Mouse (Mus musculus): Measurements from ENCODE around the gene Smim14. TPM values are rescaled to one million over a fixed set of nuclear protein-coding genes. Genes with fewer than 3 reads are reported as not detected.

Gene Smim14
- polyA plus RNA-seq, 1 experiment from 2014 or later = 250 TPM

- 55% methylated on average over 17 of the region's 20 CpGs for WGBS
- TF ChIP-seq CTCF (IDR thresholded peaks at IDR 0.05; ENCODE audit: low read depth) = no peak
- H3K9me3 ChIP-seq (ENCODE audit: control insufficient read depth) = no peaks in the 10 kb centered on the region
- H3K27me3 ChIP-seq (replicated peaks; ENCODE audit: control insufficient read depth, insufficient read depth, low read length) = no peaks in the 10 kb centered on the region
- no peak overlapping the region for H3K4me2 ChIP-seq (replicated peaks; ENCODE audit: low read depth)
- no peaks in the 10 kb centered on the region for H3K4me1 ChIP-seq (replicated peaks; ENCODE audit: control insufficient read depth, insufficient read depth, low read length)
- H3K27ac ChIP-seq (ENCODE audit: low read depth, low read length) = no peak overlapping the region
- no peaks in the 10 kb centered on the region for H3K36me3 ChIP-seq (ENCODE audit: control insufficient read depth, insufficient read depth)
- ATAC-seq = no peak
- H3K4me3 ChIP-seq (ENCODE audit: low read depth, low read length) = no peak overlapping the region
- H3K9ac ChIP-seq (ENCODE audit: low read depth, low read length) = no peak overlapping the region
Measured at GRCm38 (mm10) chr5:65561125-65561893, 24.3 kb upstream of the Smim14 start.

GRCm38 (mm10) chr5:65557109-65557508, 20.1 kb upstream of the Smim14 start:
- H3K4me3 ChIP-seq (ENCODE audit: low read depth, low read length) = no peak overlapping the region
- TF ChIP-seq CTCF (IDR thresholded peaks at IDR 0.05; ENCODE audit: low read depth) = no peak
- ATAC-seq = no peak

GRCm38 (mm10) chr5:65549677-65550076, 12.7 kb upstream of the Smim14 start:
- Histone ChIP-seq H3K27me3 (replicated peaks; ENCODE audit: control insufficient read depth, insufficient read depth, low read length) (no peaks in the 10 kb centered on the region), H3K4me2 (replicated peaks; ENCODE audit: low read depth) (no peak overlapping the region), H3K9me3 (ENCODE audit: control insufficient read depth) (no peaks in the 10 kb centered on the region), H3K27ac (ENCODE audit: low read depth, low read length) (no peak overlapping the region), H3K9ac (ENCODE audit: low read depth, low read length) (no peak overlapping the region), H3K4me3 (ENCODE audit: low read depth, low read length) (no peak overlapping the region), H3K36me3 (ENCODE audit: control insufficient read depth, insufficient read depth) (no peaks in the 10 kb centered on the region), H3K4me1 (replicated peaks; ENCODE audit: control insufficient read depth, insufficient read depth, low read length) (no peaks in the 10 kb centered on the region)
- ATAC-seq = no peak
- 89% methylated on average over 1 of the region's 1 CpGs for whole genome bisulfite sequencing
- no peak for TF ChIP-seq CTCF (IDR thresholded peaks at IDR 0.05; ENCODE audit: low read depth)

More at GRCm38 (mm10) chr5:65557109-65557508, 20.1 kb upstream of the Smim14 start:
- Histone ChIP-seq H3K4me1 (replicated peaks; ENCODE audit: control insufficient read depth, insufficient read depth, low read length) (no peaks in the 10 kb centered on the region), H3K9ac (ENCODE audit: low read depth, low read length) (no peak overlapping the region), H3K9me3 (ENCODE audit: control insufficient read depth) (no peaks in the 10 kb centered on the region), H3K27me3 (replicated peaks; ENCODE audit: control insufficient read depth, insufficient read depth, low read length) (no peaks in the 10 kb centered on the region), H3K4me2 (replicated peaks; ENCODE audit: low read depth) (no peak overlapping the region), H3K27ac (ENCODE audit: low read depth, low read length) (no peak overlapping the region; the same call in 1 of the 2 replicates), H3K36me3 (ENCODE audit: control insufficient read depth, insufficient read depth) (no peaks in the 10 kb centered on the region)

GRCm38 (mm10) chr5:65544616-65545015, 7.6 kb upstream of the Smim14 start:
- no peak for ATAC-seq
- WGBS = 89% methylated on average over 2 of the region's 2 CpGs

GRCm38 (mm10) chr5:65543491-65543890, 6.5 kb upstream of the Smim14 start:
- no peak for TF ChIP-seq CTCF (IDR thresholded peaks at IDR 0.05; ENCODE audit: low read depth)
- no peak overlapping the region for H3K4me3 ChIP-seq (ENCODE audit: low read depth, low read length)
- ATAC-seq = no peak
- H3K27me3 ChIP-seq (replicated peaks; ENCODE audit: control insufficient read depth, insufficient read depth, low read length) = no peaks in the 10 kb centered on the region
- no peaks in the 10 kb centered on the region for H3K36me3 ChIP-seq (ENCODE audit: control insufficient read depth, insufficient read depth)
- no peak overlapping the region for H3K27ac ChIP-seq (ENCODE audit: low read depth, low read length)
- H3K4me1 ChIP-seq (replicated peaks; ENCODE audit: control insufficient read depth, insufficient read depth, low read length) = no peaks in the 10 kb centered on the region
- no peak overlapping the region for H3K4me2 ChIP-seq (replicated peaks; ENCODE audit: low read depth)
- 80% methylated on average over 1 of the region's 1 CpGs for WGBS
- H3K9ac ChIP-seq (ENCODE audit: low read depth, low read length) = no peak overlapping the region
- no peaks in the 10 kb centered on the region for H3K9me3 ChIP-seq (ENCODE audit: control insufficient read depth)

More at GRCm38 (mm10) chr5:65544616-65545015, 7.6 kb upstream of the Smim14 start:
- no peak overlapping the region for H3K4me3 ChIP-seq (ENCODE audit: low read depth, low read length)
- no peak overlapping the region for H3K27ac ChIP-seq (ENCODE audit: low read depth, low read length)
- H3K9ac ChIP-seq (ENCODE audit: low read depth, low read length) = no peak overlapping the region
- no peaks in the 10 kb centered on the region for H3K36me3 ChIP-seq (ENCODE audit: control insufficient read depth, insufficient read depth)
- H3K9me3 ChIP-seq (ENCODE audit: control insufficient read depth) = no peaks in the 10 kb centered on the region
- no peaks in the 10 kb centered on the region for H3K27me3 ChIP-seq (replicated peaks; ENCODE audit: control insufficient read depth, insufficient read depth, low read length)
- TF ChIP-seq CTCF (IDR thresholded peaks at IDR 0.05; ENCODE audit: low read depth) = no peak
- H3K4me1 ChIP-seq (replicated peaks; ENCODE audit: control insufficient read depth, insufficient read depth, low read length) = no peaks in the 10 kb centered on the region
- no peak overlapping the region for H3K4me2 ChIP-seq (replicated peaks; ENCODE audit: low read depth)

- Histone ChIP-seq H3K9me3 (ENCODE audit: control insufficient read depth) (no peaks in the 10 kb centered on the region), H3K4me2 (replicated peaks; ENCODE audit: low read depth) (no peak overlapping the region), H3K36me3 (ENCODE audit: control insufficient read depth, insufficient read depth) (no peaks in the 10 kb centered on the region), H3K27ac (ENCODE audit: low read depth, low read length) (no peak overlapping the region), H3K9ac (ENCODE audit: low read depth, low read length) (no peak overlapping the region), H3K4me1 (replicated peaks; ENCODE audit: control insufficient read depth, insufficient read depth, low read length) (no peaks in the 10 kb centered on the region), H3K27me3 (replicated peaks; ENCODE audit: control insufficient read depth, insufficient read depth, low read length) (no peaks in the 10 kb centered on the region), H3K4me3 (ENCODE audit: low read depth, low read length) (no peak overlapping the region)
- no peak for TF ChIP-seq CTCF (IDR thresholded peaks at IDR 0.05; ENCODE audit: low read depth)
- 75% methylated on average over 3 of the region's 3 CpGs for WGBS
- no peak for ATAC-seq
Measured at GRCm38 (mm10) chr5:65541889-65542288, 4.9 kb upstream of the Smim14 start.
